Mouse (Mus musculus) CH12.LX (cell line): Measurements from ENCODE around the gene Arl14.
A peak's percentile ranks its signal among the peaks of the same experiment; 100 is the strongest.

ENCODE experiments used
- BHLHE40 ChIP-seq: IDR thresholded peaks from 2 replicates; pipeline ENCODE4 v1.6.1; 2011; ENCODE audit warnings: mild to moderate bottlenecking, low read depth, low read length, improper control_type of control experiment
- CTCF ChIP-seq, 2 experiments: IDR thresholded peaks in 1 of 2; conservative IDR thresholded peaks in 1 of 2; 2 replicates each; pipeline ENCODE4 v1.5.1; 2011 to 2012; ENCODE audit warnings: low read depth in 2 of 2, low read length in 2 of 2, improper control_type of control experiment in 1 of 2, inconsistent platforms in 1 of 2, mild to moderate bottlenecking in 1 of 2, moderate library complexity in 1 of 2
- EP300 ChIP-seq: IDR thresholded peaks from 2 replicates; pipeline ENCODE4 v1.6.1; 2011; ENCODE audit warnings: low read length, improper control_type of control experiment
- JUND ChIP-seq: conservative IDR thresholded peaks from 2 replicates; pipeline ENCODE4 v1.6.1; 2011; ENCODE audit warnings: low read depth, low read length, improper control_type of control experiment
- MAFK ChIP-seq: IDR thresholded peaks from 2 replicates; pipeline ENCODE4 v1.6.1; 2011; ENCODE audit warnings: low read length, improper control_type of control experiment; ENCODE audit not compliant: insufficient replicate concordance
- RCOR1 ChIP-seq: conservative IDR thresholded peaks from 2 replicates; pipeline ENCODE4 v1.6.1; 2012; ENCODE audit warnings: low read depth, mild to moderate bottlenecking, inconsistent platforms, low read length, improper control_type of control experiment

DNA sequence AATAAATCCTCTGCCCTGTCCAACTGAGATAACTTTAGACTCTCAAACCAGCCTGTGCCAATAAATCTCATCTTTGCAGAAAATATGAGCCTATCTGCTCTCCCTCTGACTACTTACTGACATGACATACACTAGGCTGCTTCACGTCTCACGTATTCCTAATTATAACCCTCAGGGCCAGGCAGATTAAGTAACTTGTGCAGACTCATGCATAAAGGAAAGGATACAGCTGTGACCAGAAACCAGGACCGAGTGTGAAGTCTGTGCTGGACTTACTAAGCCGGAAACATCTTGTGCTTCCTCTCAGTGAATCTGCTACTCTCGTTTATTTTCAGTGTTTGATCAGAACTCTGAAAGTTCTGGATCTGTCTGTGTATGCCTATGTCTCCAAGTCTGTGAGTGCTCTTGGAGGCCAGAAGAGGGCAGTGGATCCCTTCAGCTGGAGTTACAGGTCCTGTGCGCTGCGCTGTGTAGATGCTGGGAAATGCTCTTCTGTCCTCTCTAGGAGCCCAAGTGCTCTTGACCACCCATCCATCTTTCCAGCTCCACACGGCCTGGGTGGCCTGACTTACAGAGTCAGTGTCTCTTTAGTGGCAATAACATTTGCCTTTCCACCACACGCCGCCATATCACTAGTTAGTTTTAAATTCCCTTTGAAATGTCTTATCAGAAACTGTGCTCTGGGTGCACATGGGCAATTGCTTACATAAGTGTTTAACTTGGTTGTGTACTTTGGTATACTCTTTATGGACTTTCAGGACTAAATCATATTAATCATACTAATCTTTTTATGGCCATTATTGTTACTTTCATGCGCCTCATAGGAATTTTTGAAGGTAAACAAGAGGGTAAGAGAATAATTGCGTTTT lies 13.5 kb upstream of the Arl14 start:
- no peak for TF ChIP-seq RCOR1
- TF ChIP-seq CTCF (conservative IDR thresholded peaks at IDR 0.05 in 1 of 2, IDR thresholded peaks at IDR 0.05 in 1 of 2; ENCODE audit: low read depth in 2 of 2, low read length in 2 of 2), result peak; percentile 35 to 66
- TF ChIP-seq MAFK, result no peak
- TF ChIP-seq JUND, result no peak
- TF ChIP-seq EP300, result no peak
- no peak for TF ChIP-seq BHLHE40
